Mouse (Mus musculus) retina, adult 2 months (tissue): ENCODE data around the gene Ms4a8a.
"Not testable (repeated sequence)": the region's sequence is repeated elsewhere in the genome, so short reads cannot be mapped to it uniquely, and the experiment has no call there.

Source experiments
- DNase-seq: peaks from one replicate; pipeline ENCODE4 v3.0.0-alpha.2; 2012; ENCODE audit warnings: low read depth, low spot score

Gene Ms4a8a

DNA sequence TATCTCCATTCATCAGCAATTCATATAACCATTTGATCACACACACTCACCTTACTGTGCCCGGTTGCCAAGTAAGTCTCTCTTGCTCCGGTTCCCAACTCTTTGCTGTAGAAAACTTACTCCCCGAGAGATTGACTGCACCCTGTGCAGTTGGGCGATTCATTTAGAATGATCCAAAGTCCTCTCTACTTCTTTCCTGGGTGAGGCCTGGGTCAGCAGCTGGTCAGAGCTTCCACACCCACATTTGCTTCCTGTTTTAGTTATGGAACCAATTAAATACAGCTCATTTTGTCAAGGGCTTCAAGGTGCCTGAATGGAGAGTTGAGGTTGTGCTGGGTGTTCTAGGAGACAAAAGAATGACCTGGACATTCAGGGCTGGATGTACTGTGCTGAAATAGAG lies at the start of gene Ms4a8a:
Gene Ms4a8a (minus strand): TSS at position 169 of the 400 bp plus-strand sequence.
- DNase-seq: no peak

DNA sequence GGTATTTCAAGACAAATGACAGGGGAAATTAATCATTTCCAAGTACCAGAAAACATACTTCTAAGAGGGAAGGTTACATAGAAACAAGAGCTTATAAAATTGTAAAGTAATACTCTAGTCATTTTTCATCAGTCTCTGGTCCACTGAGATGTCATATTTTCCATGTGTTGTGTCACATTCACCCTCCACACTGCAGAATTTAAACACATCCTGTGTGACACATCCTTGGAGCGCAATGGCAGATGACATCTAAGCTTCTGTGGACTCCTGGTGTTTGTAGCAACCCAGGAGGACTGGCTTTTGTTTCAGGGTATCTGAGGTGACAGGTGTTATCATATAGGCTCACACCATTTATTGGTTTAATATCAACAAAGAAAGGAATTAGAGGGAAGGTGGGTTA lies 48.8 kb upstream of the Ms4a8a start:
- no peak for DNase-seq

DNA sequence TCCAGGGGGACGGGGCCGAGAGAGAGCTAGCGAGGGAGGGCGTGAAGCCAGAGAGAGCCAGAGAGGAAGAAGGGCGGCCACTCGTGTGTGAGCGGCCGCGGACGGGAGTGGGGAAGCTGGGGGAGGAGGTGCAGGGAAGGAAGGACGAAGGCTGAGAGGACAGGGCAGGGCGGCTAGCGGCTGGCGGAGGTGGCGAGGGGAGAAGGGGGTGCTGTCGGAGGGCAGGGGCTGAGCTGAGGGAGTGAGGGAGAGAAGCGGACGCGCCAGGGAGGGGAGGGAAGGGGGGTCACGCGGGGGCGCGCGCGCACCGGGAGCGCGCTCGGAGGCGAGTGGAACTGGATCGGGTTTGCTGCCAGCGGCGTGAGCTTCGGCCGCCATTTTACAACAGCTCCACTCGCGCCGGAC lies 40.1 kb upstream of the Ms4a8a start:
- DNase-seq: not testable (repeated sequence)

DNA sequence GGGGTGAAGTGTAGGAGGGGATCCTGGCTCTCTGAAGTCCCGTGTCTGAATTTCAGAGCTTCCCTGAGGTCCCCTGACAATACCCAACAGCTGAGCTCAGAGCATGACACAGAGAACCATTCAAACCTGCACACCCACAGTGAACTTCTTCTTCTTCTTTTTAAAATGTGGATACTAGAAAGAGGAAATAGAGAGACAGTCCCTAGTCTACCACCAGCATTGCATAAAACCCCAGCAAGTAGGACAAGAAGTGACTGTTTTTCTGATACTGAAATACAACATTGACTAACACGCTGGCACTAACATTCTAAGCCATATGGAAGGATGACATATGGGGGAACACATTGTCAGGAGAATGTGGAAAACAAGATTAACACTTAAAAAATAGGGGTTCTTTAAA lies 38.4 kb upstream of the Ms4a8a start:
- DNase-seq: no peak

DNA sequence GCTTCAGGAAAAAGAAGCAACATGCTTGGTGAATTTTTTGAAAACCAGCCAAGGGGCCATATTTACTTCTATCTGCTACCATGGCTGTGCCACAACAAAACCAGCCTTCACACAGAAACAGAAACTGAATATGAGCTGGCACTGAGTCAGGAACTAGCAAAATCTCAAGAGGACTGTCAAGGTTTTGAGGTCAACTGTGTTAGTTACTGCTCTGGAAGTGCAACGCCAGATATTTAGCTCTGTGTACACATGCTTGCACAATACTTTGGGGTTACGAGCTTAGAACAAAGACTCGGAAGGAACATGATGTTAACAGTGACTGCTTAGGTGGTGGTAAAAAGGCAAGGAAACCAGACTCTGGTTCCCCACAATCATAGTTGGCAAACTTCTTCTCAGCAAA lies 26.8 kb upstream of the Ms4a8a start:
- DNase-seq: no peak

DNA sequence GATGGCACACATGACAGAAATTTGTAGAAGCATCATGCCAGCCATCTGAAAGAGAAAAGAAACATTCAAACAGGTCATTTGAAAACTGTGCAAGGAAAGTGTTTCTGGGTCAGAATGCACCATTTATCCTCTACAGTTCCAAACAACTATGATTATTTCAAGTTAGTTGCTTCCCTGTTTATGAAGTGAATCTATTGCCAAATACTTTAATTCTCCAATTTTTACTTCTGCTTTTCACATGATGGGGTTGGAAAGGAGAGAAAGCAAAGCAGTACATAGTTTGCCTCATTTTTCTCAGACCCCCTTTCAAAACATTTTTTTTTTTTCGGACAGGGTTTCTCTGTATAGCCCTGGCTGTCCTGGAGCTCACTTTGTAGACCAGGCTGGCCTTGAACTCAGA lies 21.0 kb upstream of the Ms4a8a start:
- no peak for DNase-seq

DNA sequence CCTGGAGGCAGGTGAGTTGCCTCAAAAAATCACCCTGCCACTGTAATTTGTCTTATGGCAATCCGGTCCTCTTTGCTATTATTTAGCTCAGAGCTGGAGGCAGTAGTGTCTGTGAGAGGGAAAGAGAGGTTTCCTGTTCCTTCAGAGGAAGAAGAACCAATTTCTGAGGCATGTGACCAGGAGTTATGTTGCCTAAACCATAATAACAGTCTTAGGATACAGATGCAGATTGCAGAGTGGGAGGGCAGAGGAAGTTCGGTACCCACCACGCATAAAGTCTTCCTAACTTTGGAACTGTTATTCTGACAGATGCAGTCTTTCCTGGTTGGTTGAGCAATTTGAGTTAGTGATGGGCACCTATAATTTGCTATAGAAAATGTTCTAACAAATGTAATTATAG lies 17.5 kb upstream of the Ms4a8a start:
- DNase-seq: no peak

DNA sequence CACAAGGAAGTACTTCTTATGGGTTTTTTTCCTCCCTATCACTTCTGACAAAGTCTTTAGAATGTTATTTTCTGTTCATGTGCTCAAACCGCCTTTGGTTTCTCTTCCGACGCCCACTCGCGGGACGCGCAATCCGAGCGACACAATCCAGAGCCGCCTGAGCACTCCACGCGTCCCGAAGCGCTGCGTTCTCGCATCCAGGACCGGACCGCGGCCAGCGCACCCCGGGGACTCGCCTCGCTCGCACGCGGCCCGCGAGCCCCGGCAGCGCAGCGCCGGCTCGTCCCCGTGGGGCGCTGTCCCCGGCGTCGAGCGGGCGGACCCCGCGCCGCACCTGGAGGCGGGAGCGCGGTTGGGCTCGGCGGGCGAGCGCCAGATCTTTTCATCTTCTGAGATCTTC lies 11.2 kb upstream of the Ms4a8a start:
- DNase-seq: not testable (repeated sequence)

DNA sequence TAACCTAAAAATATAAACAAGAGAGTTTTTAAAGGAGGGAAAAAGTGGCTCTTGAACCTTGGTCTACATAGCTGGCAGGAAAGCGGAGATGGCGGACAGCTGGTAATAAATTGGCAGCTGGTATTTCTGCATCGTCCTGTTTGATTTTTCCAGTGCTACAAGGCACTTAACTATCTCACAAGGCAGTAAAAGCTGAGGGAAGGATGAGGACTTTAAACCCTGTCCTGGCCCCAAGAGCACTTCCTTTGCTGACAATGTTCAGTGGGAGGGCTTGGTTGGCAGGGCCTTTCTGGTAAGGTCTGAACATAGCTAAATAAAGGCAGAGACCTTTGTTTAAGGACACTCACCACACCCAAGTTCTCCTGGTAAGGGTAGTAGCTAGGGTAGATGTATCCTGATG lies 10.5 kb downstream of the Ms4a8a start:
- DNase-seq: no peak

DNA sequence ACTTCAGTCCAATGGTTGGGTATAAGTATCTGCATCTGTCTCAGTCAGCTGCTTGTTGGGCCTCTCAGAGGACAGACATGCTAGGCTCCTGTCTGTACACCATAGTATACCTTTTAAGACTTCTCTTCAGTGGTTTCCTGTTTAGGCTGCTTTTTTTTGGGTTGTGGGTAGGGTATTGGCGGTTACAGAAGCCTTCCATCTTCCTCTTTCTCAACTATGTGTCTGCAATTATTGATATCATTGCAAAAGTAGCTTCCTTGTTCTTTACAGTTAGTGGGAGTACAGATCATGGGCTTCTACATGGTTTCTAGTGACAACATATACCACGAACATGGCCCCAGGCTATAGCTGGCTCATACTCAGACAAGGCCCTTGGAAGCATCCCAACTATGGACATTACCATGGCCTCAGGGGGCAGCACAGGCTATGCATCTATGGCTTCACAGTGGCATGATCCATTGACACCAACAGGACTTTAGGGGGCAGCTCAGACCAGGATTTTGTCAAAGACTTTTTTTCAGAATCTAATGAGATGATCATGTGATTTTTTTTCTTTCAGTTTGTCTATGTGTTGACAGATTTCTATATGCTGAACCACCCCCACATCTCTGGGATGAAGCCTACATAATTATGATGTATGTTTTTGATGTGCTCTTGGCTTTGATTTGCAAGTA lies 15.6 kb downstream of the Ms4a8a start:
- DNase-seq: no peak

DNA sequence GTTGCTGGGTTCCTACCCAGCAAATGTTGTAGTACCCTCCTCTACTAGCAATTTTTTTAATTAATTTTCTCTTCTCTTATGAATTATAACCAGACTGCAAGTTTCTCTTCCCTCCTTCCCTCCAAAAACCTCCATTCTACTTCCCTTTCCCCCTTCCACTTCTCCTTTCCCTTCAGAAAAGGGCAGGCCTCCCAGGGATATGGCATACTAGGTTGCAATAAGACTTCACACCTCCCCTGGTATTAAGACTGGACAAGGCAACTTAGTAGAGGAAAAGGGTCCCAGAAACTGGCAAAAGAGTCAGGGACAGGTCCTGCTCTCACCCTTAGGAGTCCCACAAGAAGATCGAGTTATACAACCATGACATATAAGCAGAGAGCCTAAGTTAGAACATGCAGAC lies 20.0 kb downstream of the Ms4a8a start:
- no peak for DNase-seq

DNA sequence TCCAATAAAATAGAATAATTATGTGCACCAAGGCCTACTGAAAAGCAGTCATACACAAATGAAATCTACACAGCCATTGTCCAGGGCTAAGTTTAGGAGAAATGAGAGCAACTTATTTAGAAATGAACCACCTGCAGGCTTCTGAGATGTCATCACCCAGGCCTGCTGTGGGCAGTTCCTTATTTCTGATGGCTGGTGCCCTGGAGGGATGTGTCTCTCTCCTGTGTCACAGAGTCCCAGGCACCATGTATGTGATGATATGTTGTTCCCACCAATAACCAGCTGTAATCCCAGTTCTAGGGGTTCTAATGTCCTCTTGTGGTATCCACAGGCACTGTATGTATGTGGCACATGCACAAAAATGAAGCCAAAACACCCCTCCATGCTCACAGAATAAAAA lies 20.9 kb downstream of the Ms4a8a start:
- no peak for DNase-seq

DNA sequence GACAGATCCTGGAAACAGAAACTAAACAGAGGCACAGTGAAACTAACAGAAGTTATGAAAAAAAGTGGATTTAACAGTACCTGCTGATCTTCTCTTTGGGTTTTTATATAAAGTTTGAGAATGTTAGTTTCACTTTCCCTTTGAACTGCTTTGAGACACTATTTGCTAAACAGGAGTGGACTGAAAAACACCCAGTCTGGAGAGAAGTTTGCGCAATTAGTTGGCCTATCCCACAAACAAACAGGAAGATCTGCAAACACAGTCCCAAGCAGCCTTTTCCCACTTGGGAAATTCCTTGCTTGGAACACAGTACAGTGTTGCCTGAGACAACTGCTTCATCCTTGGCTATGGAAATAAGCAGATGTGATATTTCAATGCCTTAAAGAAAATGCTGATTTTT lies 25.2 kb downstream of the Ms4a8a start:
- not testable (repeated sequence) for DNase-seq

DNA sequence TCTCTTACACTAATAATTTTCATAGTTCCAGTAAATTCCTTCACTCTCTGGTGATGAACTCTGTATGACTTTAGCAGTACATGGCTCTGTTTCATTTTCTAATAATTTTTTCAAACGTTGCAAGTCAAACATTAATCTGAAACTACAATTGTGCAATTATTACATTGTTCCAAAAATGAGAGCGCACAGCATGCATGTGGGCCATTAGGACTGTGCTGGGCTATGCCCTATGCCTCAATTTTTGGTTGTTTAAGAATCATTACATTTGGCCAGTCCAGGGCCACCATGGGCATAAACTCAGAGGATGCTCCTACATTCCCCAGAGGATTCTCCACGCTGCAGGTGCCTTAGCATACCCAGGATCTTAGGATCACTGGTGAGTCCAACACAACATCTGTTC lies 27.6 kb downstream of the Ms4a8a start:
- DNase-seq: no peak

DNA sequence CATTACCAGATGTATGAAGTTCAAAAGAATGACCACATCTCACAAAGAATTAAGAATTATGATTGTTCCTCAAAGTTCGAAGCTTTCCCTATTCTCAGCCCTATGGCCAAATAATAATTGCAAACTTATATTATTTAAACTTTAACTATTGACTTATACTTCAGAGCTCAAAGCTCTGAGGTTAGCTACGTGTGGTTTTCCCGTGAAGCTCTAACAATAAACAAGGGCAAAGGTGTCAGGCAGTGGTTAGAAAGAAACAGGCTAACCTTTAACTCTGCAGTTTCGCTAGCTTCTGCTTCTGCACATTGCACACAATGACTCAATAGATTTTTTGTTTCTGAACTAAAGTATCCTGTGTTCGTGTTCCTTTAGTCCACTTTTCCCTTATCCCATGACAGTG lies 28.0 kb downstream of the Ms4a8a start:
- no peak for DNase-seq

DNA sequence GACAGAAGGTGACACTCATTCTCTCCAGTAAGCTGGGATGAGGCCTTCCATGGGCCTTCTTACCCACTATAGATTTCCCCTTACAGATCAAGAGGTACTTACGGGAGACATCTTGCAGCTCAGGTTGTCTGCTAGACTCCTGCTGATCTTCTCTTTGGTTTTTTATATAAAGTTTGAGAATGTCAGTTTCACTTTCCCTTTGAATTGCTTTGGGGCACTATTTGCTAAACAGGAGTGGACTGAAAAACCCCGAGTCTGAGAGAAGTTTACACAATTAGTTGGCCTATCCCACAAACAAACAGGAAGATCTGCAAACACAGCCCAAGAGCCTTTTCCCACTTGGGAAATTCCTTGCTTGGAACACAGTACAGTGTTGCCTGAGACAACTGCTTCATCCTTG lies 30.6 kb downstream of the Ms4a8a start:
- DNase-seq: no peak

DNA sequence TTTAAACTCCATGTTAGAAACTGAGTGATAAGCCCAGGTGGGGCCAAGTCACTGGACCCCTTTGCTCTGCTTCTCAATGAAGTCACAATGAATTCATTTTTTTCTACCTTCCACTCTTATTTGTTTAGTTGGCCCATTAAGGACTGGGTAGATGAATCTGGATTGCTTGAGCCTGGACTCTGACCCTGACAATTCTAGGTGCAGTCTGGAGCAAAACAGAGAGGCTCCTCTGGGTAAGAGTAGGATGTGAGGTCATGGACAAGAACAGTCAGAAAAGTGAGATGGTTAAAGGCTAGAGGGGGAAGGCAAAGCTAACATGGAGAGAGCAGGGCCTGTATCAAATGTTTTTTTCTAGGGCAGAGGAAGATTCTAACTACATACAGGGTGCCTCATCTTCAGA lies 31.5 kb downstream of the Ms4a8a start:
- DNase-seq: no peak

DNA sequence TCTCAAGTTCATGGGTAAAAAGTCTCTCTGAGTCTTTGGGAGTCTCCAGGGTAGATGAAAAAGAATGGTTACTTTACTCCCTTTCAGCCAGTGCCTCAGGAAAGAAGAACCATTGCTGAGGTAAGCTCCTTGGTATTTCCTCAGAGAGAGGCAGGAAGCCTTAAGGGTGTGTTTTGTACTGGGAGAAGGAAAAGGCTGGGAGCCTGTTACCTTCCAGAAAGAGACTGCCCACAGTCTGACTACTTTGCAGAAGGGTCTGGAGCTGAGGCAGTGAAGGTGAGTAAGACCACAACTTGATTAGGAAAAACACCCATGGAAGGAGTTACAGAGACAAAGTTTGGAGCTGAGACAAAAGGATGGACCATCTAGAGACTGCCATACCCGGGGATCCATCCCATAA lies 32.4 kb downstream of the Ms4a8a start:
- DNase-seq: no peak

DNA sequence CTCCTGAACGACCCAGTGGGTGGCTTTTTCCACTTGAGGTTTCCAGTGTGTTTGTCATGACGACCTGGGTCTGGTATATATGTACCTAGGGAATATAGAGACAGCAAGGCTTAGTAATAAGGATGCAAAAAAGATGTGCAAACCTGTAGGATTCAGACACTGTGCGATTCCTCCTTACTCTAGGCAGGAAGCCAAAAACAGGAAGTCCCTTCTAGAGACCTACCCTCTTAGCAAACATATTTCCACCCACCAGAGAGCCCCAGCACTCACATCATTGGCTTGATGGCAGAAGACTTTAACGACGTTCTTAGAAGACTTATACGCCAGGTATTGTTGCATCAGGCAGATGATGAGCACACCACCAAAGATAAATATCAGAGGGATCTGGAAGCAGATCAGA lies 32.9 kb downstream of the Ms4a8a start:
- DNase-seq: no peak

DNA sequence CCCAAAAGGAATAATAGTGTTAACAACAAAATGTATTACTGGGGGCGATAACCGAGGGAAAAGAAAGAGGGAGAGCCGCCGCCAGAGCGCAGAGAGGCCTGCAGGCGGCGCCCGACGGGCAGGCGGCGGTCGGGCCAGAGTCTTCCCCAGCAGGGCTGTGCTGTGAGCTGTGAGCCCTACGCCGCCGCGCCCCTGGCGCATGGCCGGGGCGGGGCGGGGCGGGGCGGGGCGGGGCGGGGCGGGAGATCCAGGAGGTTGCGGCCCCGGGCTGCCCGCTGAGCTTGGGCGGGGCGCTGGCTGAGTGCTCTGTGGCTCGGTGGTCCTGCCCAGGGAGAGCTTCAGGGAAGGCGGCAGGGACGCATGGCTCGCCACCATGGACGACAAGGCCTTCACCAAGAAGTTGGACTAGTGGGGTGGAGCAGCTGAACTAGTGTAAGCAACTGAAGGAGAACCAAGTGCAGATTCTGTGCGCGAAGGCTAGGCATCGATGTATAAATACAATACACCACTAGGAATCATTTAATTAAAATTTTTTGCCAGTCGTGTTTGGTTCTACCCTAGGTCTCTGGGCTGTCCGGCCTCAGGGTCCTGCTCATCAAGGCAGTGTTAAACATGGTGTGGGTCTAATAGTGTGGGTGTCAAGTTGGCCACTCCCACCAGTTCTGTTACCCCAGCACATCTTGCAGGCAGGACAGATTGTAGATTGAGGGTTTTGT lies 35.7 kb downstream of the Ms4a8a start:
- no peak for DNase-seq

DNA sequence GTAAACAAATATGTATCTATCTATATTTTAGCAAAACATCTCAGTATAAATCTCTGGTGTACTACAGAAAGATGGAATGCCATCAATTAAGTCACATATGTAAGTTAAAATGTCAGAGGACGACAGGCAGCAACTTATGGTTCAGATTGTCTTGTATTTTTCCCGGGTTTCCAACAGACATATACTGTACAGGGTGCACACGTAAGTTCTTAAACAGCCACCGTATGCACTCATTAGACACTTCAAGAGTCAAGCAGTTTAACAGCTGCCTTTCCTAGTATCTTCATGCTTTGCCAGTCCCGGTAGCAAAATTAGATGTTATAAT lies 36.3 kb downstream of the Ms4a8a start:
- DNase-seq: no peak

DNA sequence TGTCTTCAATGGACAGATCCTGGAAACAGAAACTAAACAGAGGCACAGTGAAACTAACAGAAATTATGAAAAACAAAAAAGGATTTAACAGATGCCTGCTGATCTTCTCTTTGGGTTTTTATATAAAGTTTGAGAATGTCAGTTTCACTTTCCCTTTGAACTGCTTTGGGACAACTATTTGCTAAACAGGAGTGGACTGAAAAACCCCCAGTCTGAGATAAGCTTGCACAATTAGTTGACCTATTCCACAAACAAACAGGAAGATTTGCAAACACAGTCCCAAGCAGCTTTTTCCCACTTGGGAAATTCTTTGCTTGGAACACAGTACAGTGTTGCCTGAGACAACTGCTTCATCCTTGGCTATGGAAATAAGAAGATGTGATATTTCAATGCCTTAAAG lies 43.3 kb downstream of the Ms4a8a start:
- DNase-seq: no peak

DNA sequence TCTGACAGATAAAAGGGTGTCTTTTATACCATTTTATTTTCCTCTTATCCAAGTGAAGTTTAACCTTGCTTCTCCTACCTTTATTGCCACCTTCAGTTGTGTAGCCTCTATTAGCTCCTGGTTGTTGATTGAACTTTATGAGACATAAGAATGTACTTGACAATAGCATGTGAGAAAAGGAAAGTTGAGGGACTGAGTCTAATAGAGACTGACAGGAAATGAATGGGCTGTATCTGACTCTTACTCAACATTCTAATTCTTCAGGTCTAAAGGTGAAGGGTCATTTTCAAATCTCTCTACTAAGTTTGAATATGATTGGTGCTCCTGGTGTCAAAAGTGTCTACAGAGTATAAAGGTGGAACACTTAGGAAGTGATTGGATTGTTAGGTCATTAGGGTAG lies 58.5 kb downstream of the Ms4a8a start:
- no peak for DNase-seq

DNA sequence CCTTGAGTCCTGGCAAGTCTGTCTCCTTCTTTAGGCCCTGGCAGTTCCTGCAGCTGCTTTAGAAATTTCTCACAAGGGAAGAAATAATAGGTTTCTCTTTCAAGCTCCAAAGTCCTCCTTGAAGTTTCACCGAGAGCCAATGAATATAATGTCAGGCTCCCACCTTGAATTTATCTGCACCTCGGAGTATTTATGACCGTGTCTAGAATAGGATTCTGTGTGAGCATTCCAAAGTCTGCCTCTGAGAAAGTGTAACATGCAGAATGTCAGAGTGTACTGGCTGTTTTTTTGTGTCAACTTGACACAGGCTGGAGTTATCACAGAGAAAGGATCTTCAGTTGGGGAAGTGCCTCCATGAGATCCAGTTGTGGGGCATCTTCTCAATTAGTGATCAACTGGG lies 63.0 kb downstream of the Ms4a8a start, which contains the start of gene Ms4a18:
Gene Ms4a18 (minus strand): TSS at position 141 of the 400 bp plus-strand sequence.
- DNase-seq: no peak
